ENCODE assay signal across 9 mouse cellular contexts in genomic region chr3:83706531-83707243, GRCm38 (mm10). TPM values are rescaled to one million over a fixed set of nuclear protein-coding genes. Genes with fewer than 3 reads are reported as not detected.
DNase-seq lines count a peak whose midpoint lies in the region; ATAC-seq and TF ChIP-seq lines count a peak whose summit lies in the region.
"Had no signal": no experiment of that assay in that cellular context is flagged by ENCODE, and none has a peak within 500 bp of the region (broad histone marks: within the 10 kb centered on the region; RNA-seq: fewer than 3 reads in every experiment).

No protein-coding gene starts in this region.

- H3K9ac ChIP-seq in intestine, embryonic 14.5 days (ENCODE audit: low read length), result no peak overlapping the region
- H3K9ac ChIP-seq in lung, postnatal 0 days (replicated peaks; ENCODE audit: low read depth), result no peak overlapping the region
- H3K9ac ChIP-seq: limb, embryonic 15.5 days had no signal

- H3K4me3 ChIP-seq in intestine, embryonic 14.5 days (ENCODE audit: low read depth, low read length), result no peak overlapping the region
- H3K4me3 ChIP-seq in lung, postnatal 0 days (ENCODE audit: low read depth, low read length), result no peak overlapping the region
- H3K4me3 ChIP-seq: limb, embryonic 15.5 days had no signal

- H3K4me2 ChIP-seq in intestine, embryonic 14.5 days (ENCODE audit: low read length), result no peak overlapping the region
- H3K4me2 ChIP-seq in lung, postnatal 0 days (replicated peaks; ENCODE audit: low read depth, low read length), result no peak overlapping the region
- H3K4me2 ChIP-seq: limb, embryonic 15.5 days had no signal

- TF ChIP-seq CTCF in lung, postnatal 0 days (IDR thresholded peaks at IDR 0.05), result peak; percentile 58

- no peaks in the 10 kb centered on the region for H3K36me3 ChIP-seq in intestine, embryonic 14.5 days (ENCODE audit: control insufficient read depth, insufficient read depth, low read length)
- no peaks in the 10 kb centered on the region for H3K36me3 ChIP-seq in lung, postnatal 0 days (ENCODE audit: insufficient read depth, low read length)
- H3K36me3 ChIP-seq: limb, embryonic 15.5 days had no signal

- peak; percentile 7 to 12 for DNase-seq in cerebellum, postnatal 14 days
- peak; percentile 6 for DNase-seq in CD4-positive helper T cell, adult 2 months (ENCODE audit: low read depth, low spot score)
- peak; percentile 52 for DNase-seq in intestine, embryonic 14.5 days (ENCODE audit: low spot score)
- DNase-seq in lung, postnatal 0 days (ENCODE audit: low spot score), result peak; percentile 68
- no peak for DNase-seq in right cerebral cortex, postnatal 4 days
- no peak for DNase-seq in urinary bladder, postnatal 10 days (ENCODE audit: low spot score)
- DNase-seq in spleen, postnatal 36 days (ENCODE audit: low spot score in 2 of 2), result no peak

- 45% methylated on average over 13 of the region's 13 CpGs for WGBS in intestine, embryonic 14.5 days
- WGBS in lung, postnatal 0 days, result 34% methylated on average over 13 of the region's 13 CpGs

- no peak overlapping the region for H3K27ac ChIP-seq in intestine, embryonic 14.5 days (ENCODE audit: low read depth)
- H3K27ac ChIP-seq in lung, postnatal 0 days (ENCODE audit: low read length), result 0 out of 2 replicates have a peak overlapping the region, but pooled peaks have one; percentile 5
- H3K27ac ChIP-seq: limb, embryonic 15.5 days had no signal

- H3K9me3 ChIP-seq in intestine, embryonic 14.5 days (ENCODE audit: control insufficient read depth, low read length), result no peaks in the 10 kb centered on the region
- H3K9me3 ChIP-seq in lung, postnatal 0 days (ENCODE audit: low read length), result no peaks in the 10 kb centered on the region
- H3K9me3 ChIP-seq: limb, embryonic 15.5 days had no signal

- no peaks in the 10 kb centered on the region for H3K27me3 ChIP-seq in intestine, embryonic 14.5 days (replicated peaks; ENCODE audit: control insufficient read depth, insufficient read depth, low read length)
- no peaks in the 10 kb centered on the region for H3K27me3 ChIP-seq in lung, postnatal 0 days (replicated peaks; ENCODE audit: insufficient read depth, low read length)
- H3K27me3 ChIP-seq: limb, embryonic 15.5 days had no signal

- TF ChIP-seq EP300 in lung, postnatal 0 days (IDR thresholded peaks at IDR 0.05), result peak; percentile 89

- ATAC-seq in cerebellum, adult (ENCODE audit: insufficient number of reproducible peaks, low FRiP score, low TSS enrichment), result no peak
- no peak for ATAC-seq in intestine, embryonic 14.5 days (replicated peaks; ENCODE audit: low FRiP score, low TSS enrichment, low read depth)
- peak; percentile 80 for ATAC-seq in lung, postnatal 0 days

- peaks cover 12% of the 10 kb centered on the region; the same call in 1 of the 2 replicates for H3K4me1 ChIP-seq in intestine, embryonic 14.5 days (replicated peaks; ENCODE audit: control insufficient read depth, insufficient read depth, low read length)
- H3K4me1 ChIP-seq in lung, postnatal 0 days (ENCODE audit: insufficient read depth, low read depth, low read length), result no peaks in the 10 kb centered on the region

RNA-seq across cellular contexts. Expression of gene Sfrp2, which starts 59.4 kb away (rescaled TPM):
- 102 and 108 TPM in 2 replicates for polyA plus RNA-seq in intestine, embryonic 14.5 days (2014; fragmentation: Nextera tagmentation; extraction: Ambion mirVana)
- 41.8 and 49.0 TPM in 2 replicates for polyA plus RNA-seq in lung, postnatal 0 days (2015; fragmentation: Nextera tagmentation; extraction: Ambion mirVana)

Comparison
In these comparisons a context has a peak if more than half of its experiments do, and no peak if none do; other contexts are left out.
1. DNase-seq: peak in cerebellum, postnatal 14 days (2 of 2), CD4-positive helper T cell, adult 2 months (single experiment), intestine, embryonic 14.5 days (single experiment) and lung, postnatal 0 days (single experiment); none in right cerebral cortex, postnatal 4 days (single experiment), urinary bladder, postnatal 10 days (single experiment) and spleen, postnatal 36 days (0 of 2).